Mouse (Mus musculus) CD8-positive naive resting alpha-beta T cell, adult 2 months (primary cell): ENCODE results near the gene Sult6b2.

Experiments
- DNase-seq, 2 experiments: peaks; one replicate each; pipeline ENCODE4 v3.0.0; 2022; ENCODE audit warnings: low read depth in 2 of 2, low spot score in 2 of 2

Sult6b2 gene

GRCm38 (mm10) chr6:142779812-142780573 is 24.3 kb downstream of the Sult6b2 start:
- DNase-seq = peak in 1 of 2 experiments; percentile 23

GRCm38 (mm10) chr6:142779045-142779811 is 25.1 kb downstream of the Sult6b2 start:
- DNase-seq = peak; percentile 23 to 48

GRCm38 (mm10) chr6:142776935-142777334 is 27.4 kb downstream of the Sult6b2 start:
- DNase-seq = no peak

GRCm38 (mm10) chr6:142773566-142773965 is 30.7 kb downstream of the Sult6b2 start:
- DNase-seq = no peak

GRCm38 (mm10) chr6:142771643-142772042 is 32.7 kb downstream of the Sult6b2 start:
- no peak for DNase-seq

- DNase-seq = no peak
Measured at GRCm38 (mm10) chr6:142769896-142770295, 34.4 kb downstream of the Sult6b2 start.

GRCm38 (mm10) chr6:142767305-142767704 is 37.0 kb downstream of the Sult6b2 start:
- DNase-seq = no peak

- no peak for DNase-seq
Measured at GRCm38 (mm10) chr6:142764933-142765332, 39.4 kb downstream of the Sult6b2 start.

- no peak for DNase-seq
Measured at GRCm38 (mm10) chr6:142759633-142760032, 44.7 kb downstream of the Sult6b2 start.

GRCm38 (mm10) chr6:142758562-142758961 is 45.7 kb downstream of the Sult6b2 start:
- DNase-seq = no peak

GRCm38 (mm10) chr6:142757976-142758375 is 46.3 kb downstream of the Sult6b2 start:
- no peak for DNase-seq

GRCm38 (mm10) chr6:142757334-142757965 is 46.9 kb downstream of the Sult6b2 start:
- DNase-seq = peak in 1 of 2 experiments; percentile 43

GRCm38 (mm10) chr6:142756507-142757333 is 47.6 kb downstream of the Sult6b2 start, which contains the start of gene Cmas:
Cmas (plus strand) TSS chr6:142756686.
- peak; percentile 81 to 88 for DNase-seq

- peak; percentile 41 to 60 for DNase-seq
Measured at GRCm38 (mm10) chr6:142752331-142753246, 51.7 kb downstream of the Sult6b2 start.

GRCm38 (mm10) chr6:142751365-142751764 is 52.9 kb downstream of the Sult6b2 start:
- no peak for DNase-seq

GRCm38 (mm10) chr6:142748057-142748708 is 56.1 kb downstream of the Sult6b2 start:
- DNase-seq = no peak

- DNase-seq = no peak
Measured at GRCm38 (mm10) chr6:142747165-142747564, 57.1 kb downstream of the Sult6b2 start.

- no peak for DNase-seq
Measured at GRCm38 (mm10) chr6:142746765-142747164, 57.5 kb downstream of the Sult6b2 start.

GRCm38 (mm10) chr6:142745484-142745883 is 58.8 kb downstream of the Sult6b2 start:
- no peak for DNase-seq
